Mouse (Mus musculus) liver, postnatal 0 days (tissue): ENCODE data around the gene Gm17509. TPM values are rescaled to one million over a fixed set of nuclear protein-coding genes. Genes with fewer than 3 reads are reported as not detected.
"Not testable (repeated sequence)": the region's sequence is repeated elsewhere in the genome, so short reads cannot be mapped to it uniquely, and the experiment has no call there.

Experiments
- ATAC-seq: fragments of 200-750 bp; cut with Nextera tagmentation; 2 replicates; pipeline ENCODE4 v1.8.0; 2017; ENCODE audit warnings: mild to moderate bottlenecking, moderate library complexity
- DNase-seq: peaks from one replicate; pipeline ENCODE4 v3.0.0-alpha.2; 2016
- H3K27ac ChIP-seq: fragments of 300-500 bp; sonication (generic); 2 replicates; pipeline ENCODE4 v1.5.1; 2014; ENCODE audit warnings: antibody characterized with exemption, moderate library complexity, mild to moderate bottlenecking, low read depth
- H3K27me3 ChIP-seq: fragments of 300-500 bp; sonication (generic); 2 replicates; pipeline ENCODE4 v1.6.1; 2014; ENCODE audit warnings: low read length, control low read depth, mixed read lengths; ENCODE audit not compliant: insufficient read depth
- H3K36me3 ChIP-seq: fragments of 300-500 bp; sonication (generic); replicated peaks from 2 replicates; pipeline ENCODE4 v1.6.1; 2014; ENCODE audit warnings: mild to moderate bottlenecking, control low read depth, low read length, moderate library complexity, mixed read lengths; ENCODE audit not compliant: insufficient read depth
- H3K4me1 ChIP-seq: fragments of 300-500 bp; sonication (generic); 2 replicates; pipeline ENCODE4 v1.6.1; 2014; ENCODE audit warnings: antibody characterized with exemption, mild to moderate bottlenecking, control low read depth; ENCODE audit not compliant: insufficient read depth
- H3K4me2 ChIP-seq: fragments of 300-500 bp; sonication (generic); 2 replicates; pipeline ENCODE4 v1.6.1; 2014; ENCODE audit warnings: low read depth, mild to moderate bottlenecking, low read length, moderate library complexity, mixed read lengths
- H3K4me3 ChIP-seq: fragments of 300-500 bp; sonication (generic); 2 replicates; pipeline ENCODE4 v1.5.1; 2014; ENCODE audit warnings: low read depth, low read length
- H3K9ac ChIP-seq: fragments of 300-500 bp; sonication (generic); replicated peaks from 2 replicates; pipeline ENCODE4 v1.6.1; 2014; ENCODE audit warnings: mild to moderate bottlenecking, moderate library complexity
- H3K9me3 ChIP-seq: fragments of 300-500 bp; sonication (generic); 2 replicates; pipeline ENCODE4 v1.6.1; 2016; ENCODE audit warnings: mild to moderate bottlenecking, control low read depth, low read length, mixed read lengths
- CTCF ChIP-seq: sonication (generic); IDR thresholded peaks from 2 replicates; pipeline ENCODE4 v1.5.1; 2016; ENCODE audit warnings: antibody characterized with exemption, low read depth
- EP300 ChIP-seq: IDR thresholded peaks from 2 replicates; pipeline ENCODE4 v1.6.1; 2016; ENCODE audit warnings: antibody characterized with exemption, low read depth, mild to moderate bottlenecking
- WGBS: fragments of 180-500 bp; shearing (Covaris S2); extraction: QIAGEN DNeasy Blood & Tissue Kit; methylation state at CpG from one replicate; pipeline ENCODE4 v1.1.7; 2014; ENCODE audit not compliant: insufficient replicate concordance; 5-methylcytosine and 5-hydroxymethylcytosine counted together
- polyA plus RNA-seq: library from polyadenylated mRNA; unstranded; fragments of >200 nt; fragmentation: Nextera tagmentation; extraction: Ambion mirVana; gene quantifications from 2 replicates; pipeline ENCODE4 v1.2.1, GENCODE M21; 2015

The Gm17509 gene
- polyA plus RNA-seq, 1 experiment from 2014 or later: not detected

DNA sequence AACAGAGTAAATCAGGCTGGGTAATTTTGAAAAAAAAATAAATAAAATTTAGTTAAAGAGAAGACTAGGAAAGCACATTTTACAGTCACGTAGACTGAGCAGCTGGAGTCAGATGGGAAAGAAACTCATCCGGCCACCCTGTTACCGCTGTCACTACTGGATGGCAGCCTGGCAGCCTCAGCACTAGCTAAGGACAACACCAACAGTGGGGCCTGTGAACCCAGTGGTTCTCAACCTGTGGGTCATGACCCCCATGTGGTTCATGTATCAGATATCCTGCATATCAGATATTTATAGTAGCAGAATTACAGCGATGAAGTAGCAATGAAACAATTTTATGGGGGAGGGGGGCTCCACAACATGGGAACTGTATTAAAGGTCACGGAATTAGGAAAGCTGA, 28.7 kb downstream of the Gm17509 start:
- Histone ChIP-seq H3K27me3 (no peaks in the 10 kb centered on the region), H3K4me1 (no peaks in the 10 kb centered on the region), H3K36me3 (no peaks in the 10 kb centered on the region), H3K27ac (no peak overlapping the region), H3K9ac (no peak overlapping the region), H3K4me2 (no peak overlapping the region), H3K4me3 (no peak overlapping the region), H3K9me3 (no peaks in the 10 kb centered on the region)
- DNase-seq (no peak), ATAC-seq (no peak)
- TF ChIP-seq EP300: no peak
- no peak for TF ChIP-seq CTCF
- WGBS: 87% methylated on average over 5 of the region's 5 CpGs

DNA sequence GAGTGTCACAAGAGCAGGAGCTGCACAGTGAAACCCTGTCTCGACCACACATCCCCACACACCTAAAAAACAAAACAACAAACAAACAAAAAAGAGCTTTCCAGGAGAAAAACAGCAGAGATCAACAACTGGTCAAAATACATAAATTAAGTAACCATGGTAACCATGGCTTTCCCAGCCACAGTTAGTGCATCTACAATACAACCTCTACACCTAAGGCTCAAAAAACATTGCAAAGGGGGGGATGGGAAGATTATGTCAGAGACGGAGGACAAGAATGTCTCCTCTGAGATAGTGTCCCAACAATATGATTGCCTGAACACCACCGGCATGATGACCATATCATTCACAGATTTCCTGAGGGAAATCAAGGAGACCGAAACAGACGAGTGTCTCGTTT, 35.5 kb downstream of the Gm17509 start:
- 66% methylated on average over 6 of the region's 6 CpGs for WGBS
- ATAC-seq: no peak

DNA sequence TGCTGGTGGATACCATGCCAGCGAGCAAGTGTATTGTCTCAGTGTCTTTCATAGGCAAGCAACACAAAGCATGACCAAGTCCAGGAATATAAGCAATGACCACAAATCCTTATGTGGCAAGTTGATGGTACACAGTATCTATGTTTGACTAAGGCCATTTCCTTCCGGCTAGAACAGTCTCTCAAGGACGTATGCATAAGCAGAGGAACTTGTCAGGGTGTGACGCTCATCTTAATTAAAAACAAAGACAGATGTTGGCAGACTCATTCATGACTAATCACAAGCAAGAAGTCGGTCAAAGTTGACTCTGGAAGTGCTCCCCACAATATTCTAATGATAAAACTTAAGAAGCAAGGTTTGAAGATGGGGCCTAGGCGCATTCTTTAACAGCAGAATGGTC, 37.6 kb downstream of the Gm17509 start:
- no peak overlapping the region for H3K9ac ChIP-seq
- no peaks in the 10 kb centered on the region for H3K27me3 ChIP-seq
- H3K9me3 ChIP-seq: no peaks in the 10 kb centered on the region
- DNase-seq (no peak), ATAC-seq (peak; percentile 66)
- no peak for TF ChIP-seq CTCF
- 0 out of 2 replicates have a peak, but pooled peaks have one; percentile 24 for TF ChIP-seq EP300
- H3K4me1 ChIP-seq: no peaks in the 10 kb centered on the region
- H3K36me3 ChIP-seq: no peaks in the 10 kb centered on the region
- WGBS: 58% methylated on average over 6 of the region's 6 CpGs
- no peak overlapping the region for H3K4me3 ChIP-seq
- H3K27ac ChIP-seq: no peak overlapping the region
- no peak overlapping the region for H3K4me2 ChIP-seq

More for the DNA sequence above, 35.5 kb downstream of the Gm17509 start:
- TF ChIP-seq EP300 (no peak), CTCF (no peak)
- Histone ChIP-seq H3K36me3 (no peaks in the 10 kb centered on the region), H3K4me3 (no peak overlapping the region), H3K4me2 (no peak overlapping the region), H3K27ac (no peak overlapping the region), H3K4me1 (no peaks in the 10 kb centered on the region), H3K9ac (no peak overlapping the region), H3K9me3 (no peaks in the 10 kb centered on the region), H3K27me3 (no peaks in the 10 kb centered on the region)
- no peak for DNase-seq

DNA sequence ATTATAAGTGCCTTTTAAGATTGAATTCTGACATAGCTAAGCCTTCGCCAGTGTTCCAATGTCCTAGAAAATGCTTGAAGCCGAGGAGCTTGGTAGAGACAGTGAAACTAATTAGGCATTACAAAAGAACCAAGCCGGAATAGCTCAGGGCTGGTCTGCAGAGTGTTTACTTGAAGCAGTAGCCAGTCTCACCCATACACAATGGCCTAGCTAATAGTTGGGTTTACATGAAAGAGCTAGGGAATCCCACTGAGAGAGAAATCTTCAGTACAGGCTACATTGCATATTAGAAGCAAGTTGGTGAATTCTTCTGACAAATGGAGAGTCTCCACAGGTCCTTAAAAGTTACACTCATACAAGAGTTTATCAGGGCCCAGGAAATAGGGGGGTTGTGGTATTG, 40.0 kb downstream of the Gm17509 start:
- H3K36me3 ChIP-seq, H3K9ac ChIP-seq, H3K4me3 ChIP-seq, H3K27me3 ChIP-seq, H3K27ac ChIP-seq, DNase-seq, H3K4me2 ChIP-seq, ATAC-seq, H3K9me3 ChIP-seq, H3K4me1 ChIP-seq: not testable (repeated sequence)
- WGBS: 82% methylated on average over 3 of the region's 3 CpGs

Other genes with a start within 250 kb of the Gm17509 start
- 2.0 and 2.2 TPM in 2 replicates for gene Parp8, start 195.5 kb downstream of the Gm17509 start, polyA plus RNA-seq
- 14.0 and 15.4 TPM in 2 replicates for gene Emb, start 12.5 kb downstream of the Gm17509 start, polyA plus RNA-seq